Mouse (Mus musculus): Measurements from ENCODE around the gene 3425401B19Rik.

DNA sequence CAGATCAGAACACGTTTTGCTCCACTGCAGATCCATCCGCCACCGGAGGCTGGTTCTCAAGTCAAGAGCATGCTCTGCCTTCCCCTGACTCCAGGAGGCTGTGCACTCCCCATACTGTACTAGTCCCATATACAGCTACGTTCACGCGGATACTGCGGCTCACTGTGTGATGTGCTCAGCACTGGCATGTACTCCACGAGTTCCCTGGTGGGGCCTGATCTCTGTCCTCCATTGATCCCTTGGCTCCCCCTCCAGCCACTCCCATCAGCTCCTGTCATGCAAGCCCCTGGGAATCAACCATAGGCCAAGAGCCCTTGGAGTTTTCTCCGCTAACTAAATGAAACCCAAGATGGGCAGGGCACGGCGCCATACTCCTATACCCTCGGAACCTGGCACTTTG is 2.6 kb downstream of the 3425401B19Rik start:
- TF ChIP-seq MAFK (IDR thresholded peaks at IDR 0.05; ENCODE audit: insufficient replicate concordance, low read length) (no peak), MYC (IDR thresholded peaks at IDR 0.05; ENCODE audit: low read depth, low read length) (no peak), CTCF (conservative IDR thresholded peaks at IDR 0.05 in 1 of 2, IDR thresholded peaks at IDR 0.05 in 1 of 2; ENCODE audit: low read depth in 2 of 2, low read length in 2 of 2) (no peak)

Data from CH12.LX (cell line).